In the genomic region with DNA sequence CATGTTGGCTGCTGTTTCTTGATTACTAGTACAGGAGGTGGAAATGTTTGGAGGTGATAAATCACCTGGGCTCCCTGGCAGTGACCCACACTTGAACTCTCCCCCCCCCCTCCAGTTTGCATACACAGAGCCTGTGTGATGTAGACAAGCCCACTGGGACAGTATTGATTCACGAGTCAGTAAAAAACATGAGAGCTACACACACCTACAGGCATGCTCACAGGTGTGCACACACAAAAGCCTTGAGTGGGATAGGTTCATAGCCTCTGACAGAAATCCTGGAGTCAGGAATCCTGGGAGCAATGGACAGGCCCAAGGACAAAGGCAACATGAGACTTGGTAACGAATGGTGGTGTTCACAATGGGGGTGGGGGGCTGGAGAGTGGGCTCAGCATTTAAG, we compare ENCODE assay signal across 14 mouse cellular contexts. TPM values are rescaled to one million over a fixed set of nuclear protein-coding genes. Genes with fewer than 3 reads are reported as not detected.
DNase-seq lines count a peak whose midpoint lies in the region; ATAC-seq and TF ChIP-seq lines count a peak whose summit lies in the region.
"Had no signal": no experiment of that assay in that cellular context is flagged by ENCODE, and none has a peak within 500 bp of the region (broad histone marks: within the 10 kb centered on the region; RNA-seq: fewer than 3 reads in every experiment).

No protein-coding gene starts in this region.

- no peak for TF ChIP-seq CTCF in lung, embryonic 14.5 days (IDR thresholded peaks at IDR 0.05; ENCODE audit: low read depth)

- WGBS in heart, embryonic 15.5 days: 70% methylated on average over 2 of the region's 2 CpGs
- 57% methylated on average over 2 of the region's 2 CpGs for WGBS in heart, embryonic 11.5 days (ENCODE audit: insufficient replicate concordance)
- WGBS in lung, embryonic 14.5 days: 37% methylated on average over 2 of the region's 2 CpGs
- WGBS in embryonic facial prominence, embryonic 14.5 days: 44% methylated on average over 2 of the region's 2 CpGs
- 33% methylated on average over 2 of the region's 2 CpGs for WGBS in stomach, embryonic 15.5 days

- no peaks in the 10 kb centered on the region for H3K9me3 ChIP-seq in heart, embryonic 15.5 days (replicated peaks)
- H3K9me3 ChIP-seq in heart, embryonic 11.5 days (replicated peaks; ENCODE audit: control insufficient read depth, low read length): no peaks in the 10 kb centered on the region
- no peaks in the 10 kb centered on the region for H3K9me3 ChIP-seq in lung, embryonic 14.5 days (ENCODE audit: low read depth, low read length)
- no peaks in the 10 kb centered on the region for H3K9me3 ChIP-seq in embryonic facial prominence, embryonic 14.5 days (ENCODE audit: control insufficient read depth, low read length)
- H3K9me3 ChIP-seq in stomach, embryonic 15.5 days: no peaks in the 10 kb centered on the region
- H3K9me3 ChIP-seq: forebrain, embryonic 13.5 days; liver, embryonic 13.5 days had no signal

- H3K27ac ChIP-seq in heart, embryonic 15.5 days: peak overlapping the region; percentile 42
- no peak overlapping the region for H3K27ac ChIP-seq in heart, embryonic 11.5 days (ENCODE audit: low read depth, low read length)
- H3K27ac ChIP-seq in lung, embryonic 14.5 days (ENCODE audit: low read depth): peak overlapping the region; percentile 91
- peak overlapping the region; percentile 41 for H3K27ac ChIP-seq in embryonic facial prominence, embryonic 14.5 days (replicated peaks; ENCODE audit: low read depth, low read length)
- H3K27ac ChIP-seq in stomach, embryonic 15.5 days: peak overlapping the region; percentile 80
- H3K27ac ChIP-seq: liver, embryonic 13.5 days had no signal

- no peaks in the 10 kb centered on the region for H3K27me3 ChIP-seq in heart, embryonic 15.5 days
- no peaks in the 10 kb centered on the region for H3K27me3 ChIP-seq in heart, embryonic 11.5 days (ENCODE audit: control insufficient read depth, insufficient read depth, low read length)
- no peaks in the 10 kb centered on the region for H3K27me3 ChIP-seq in lung, embryonic 14.5 days (ENCODE audit: insufficient read depth, low read length)
- no peaks in the 10 kb centered on the region for H3K27me3 ChIP-seq in embryonic facial prominence, embryonic 14.5 days (replicated peaks; ENCODE audit: control insufficient read depth, insufficient read depth, low read length)
- H3K27me3 ChIP-seq in stomach, embryonic 15.5 days (replicated peaks): no peaks in the 10 kb centered on the region
- H3K27me3 ChIP-seq: forebrain, embryonic 13.5 days; liver, embryonic 13.5 days had no signal

- ATAC-seq in heart, embryonic 15.5 days (replicated peaks; ENCODE audit: insufficient number of reproducible peaks, insufficient read depth, low FRiP score, low read depth): no peak
- ATAC-seq in heart, embryonic 11.5 days (replicated peaks; ENCODE audit: insufficient number of reproducible peaks, low FRiP score, low TSS enrichment): no peak
- no peak for ATAC-seq in lung, embryonic 14.5 days (ENCODE audit: insufficient read depth)
- no peak for ATAC-seq in embryonic facial prominence, embryonic 14.5 days (ENCODE audit: low read depth)
- peak; percentile 25; the same call in 1 of the 2 replicates for ATAC-seq in stomach, embryonic 15.5 days (ENCODE audit: insufficient read depth, low FRiP score, low read depth)
- ATAC-seq: forebrain, embryonic 13.5 days; midbrain, embryonic 16.5 days had no signal

- peaks cover 50% of the 10 kb centered on the region for H3K4me1 ChIP-seq in heart, embryonic 15.5 days (replicated peaks)
- H3K4me1 ChIP-seq in heart, embryonic 11.5 days (ENCODE audit: control insufficient read depth, insufficient read depth, low read length): peaks cover 45% of the 10 kb centered on the region
- peaks cover 28% of the 10 kb centered on the region for H3K4me1 ChIP-seq in lung, embryonic 14.5 days (ENCODE audit: insufficient read depth)
- peaks cover 50% of the 10 kb centered on the region for H3K4me1 ChIP-seq in embryonic facial prominence, embryonic 14.5 days (ENCODE audit: control insufficient read depth, insufficient read depth, low read length)
- peaks cover 52% of the 10 kb centered on the region for H3K4me1 ChIP-seq in stomach, embryonic 15.5 days

- no peak overlapping the region for H3K9ac ChIP-seq in heart, embryonic 15.5 days
- H3K9ac ChIP-seq in heart, embryonic 11.5 days (ENCODE audit: low read depth, low read length): no peak overlapping the region
- peak overlapping the region; percentile 1; the same call in 1 of the 2 replicates for H3K9ac ChIP-seq in lung, embryonic 14.5 days
- H3K9ac ChIP-seq in embryonic facial prominence, embryonic 14.5 days (ENCODE audit: low read depth, low read length): no peak overlapping the region
- no peak overlapping the region for H3K9ac ChIP-seq in stomach, embryonic 15.5 days
- H3K9ac ChIP-seq: forebrain, embryonic 13.5 days; liver, embryonic 13.5 days had no signal

- intact Hi-C loops in left cerebral cortex, postnatal 25 days (cut with DNase I): no loop called here

- DNase-seq in lung, embryonic 14.5 days: no peak
- DNase-seq in lung, postnatal 36 days: no peak
- no peak for DNase-seq in embryonic facial prominence, embryonic 14.5 days (ENCODE audit: low spot score)
- DNase-seq in left cerebral cortex, postnatal 25 days (ENCODE audit: low spot score in 2 of 2): no peak
- DNase-seq in liver: no peak
- DNase-seq: B cell, adult 2 months; cerebellum, adult 9-11 months; heart, adult 11 months; liver, embryonic 13.5 days had no signal

- no peaks in the 10 kb centered on the region for H3K36me3 ChIP-seq in heart, embryonic 15.5 days
- no peaks in the 10 kb centered on the region; the same call in 1 of the 2 replicates for H3K36me3 ChIP-seq in heart, embryonic 11.5 days (ENCODE audit: control insufficient read depth, insufficient read depth, low read length)
- H3K36me3 ChIP-seq in lung, embryonic 14.5 days (ENCODE audit: insufficient read depth): 0 out of 2 replicates have a peak, but pooled peaks cover 7% of the 10 kb centered on the region
- no peaks in the 10 kb centered on the region for H3K36me3 ChIP-seq in embryonic facial prominence, embryonic 14.5 days (ENCODE audit: control insufficient read depth, insufficient read depth, low read length)
- no peaks in the 10 kb centered on the region for H3K36me3 ChIP-seq in stomach, embryonic 15.5 days
- H3K36me3 ChIP-seq: liver, embryonic 13.5 days had no signal

- H3K4me3 ChIP-seq in heart, embryonic 15.5 days: no peak overlapping the region
- H3K4me3 ChIP-seq in heart, embryonic 11.5 days (ENCODE audit: low read depth, low read length): no peak overlapping the region
- H3K4me3 ChIP-seq in lung, embryonic 14.5 days (ENCODE audit: low read depth, low read length): no peak overlapping the region
- no peak overlapping the region for H3K4me3 ChIP-seq in embryonic facial prominence, embryonic 14.5 days (ENCODE audit: low read depth, low read length)
- no peak overlapping the region for H3K4me3 ChIP-seq in stomach, embryonic 15.5 days (replicated peaks)
- H3K4me3 ChIP-seq: forebrain, embryonic 13.5 days; liver, embryonic 13.5 days had no signal

- H3K4me2 ChIP-seq in heart, embryonic 15.5 days: no peak overlapping the region
- H3K4me2 ChIP-seq in heart, embryonic 11.5 days: no peak overlapping the region
- peak overlapping the region; percentile 21; the same call in 1 of the 2 replicates for H3K4me2 ChIP-seq in lung, embryonic 14.5 days
- peak overlapping the region; percentile 7; the same call in 1 of the 2 replicates for H3K4me2 ChIP-seq in embryonic facial prominence, embryonic 14.5 days (ENCODE audit: low read depth, low read length)
- H3K4me2 ChIP-seq in stomach, embryonic 15.5 days: no peak overlapping the region
- H3K4me2 ChIP-seq: forebrain, embryonic 13.5 days; liver, embryonic 13.5 days had no signal

RNA-seq across cellular contexts. Expression of gene Ptk7, which starts 17.1 kb away (rescaled TPM):
- polyA plus RNA-seq in heart, embryonic 15.5 days (2015; fragmentation: Nextera tagmentation; extraction: Ambion mirVana): 34.1 and 49.5 TPM in 2 replicates
- polyA plus RNA-seq in heart, embryonic 11.5 days (2014; fragmentation: Nextera tagmentation; extraction: Ambion mirVana): 18.8 and 22.8 TPM in 2 replicates
- polyA plus RNA-seq in lung, embryonic 14.5 days (2014; fragmentation: Nextera tagmentation; extraction: Ambion mirVana): 79.5 and 99.3 TPM in 2 replicates
- polyA plus RNA-seq in embryonic facial prominence, embryonic 14.5 days (2014; fragmentation: Nextera tagmentation; extraction: Ambion mirVana): 68.0 and 90.7 TPM in 2 replicates
- 87.6 and 89.8 TPM in 2 replicates for polyA plus RNA-seq in stomach, embryonic 15.5 days (2015; fragmentation: Nextera tagmentation; extraction: Ambion mirVana)
- 10 to 100 TPM in 1 of 2 experiments, 1 to 10 TPM in 1; 9.5 to 10.5 TPM for total RNA-seq in left cerebral cortex, postnatal 25 days (2021)

RNA-seq across cellular contexts. Expression of gene Klc4, which starts 33.6 kb away (rescaled TPM):
- polyA plus RNA-seq in heart, embryonic 15.5 days (2015; fragmentation: Nextera tagmentation; extraction: Ambion mirVana): 20.2 and 24.2 TPM in 2 replicates
- 16.5 and 18.0 TPM in 2 replicates for polyA plus RNA-seq in heart, embryonic 11.5 days (2014; fragmentation: Nextera tagmentation; extraction: Ambion mirVana)
- 20.2 and 21.4 TPM in 2 replicates for polyA plus RNA-seq in lung, embryonic 14.5 days (2014; fragmentation: Nextera tagmentation; extraction: Ambion mirVana)
- 15.8 and 20.3 TPM in 2 replicates for polyA plus RNA-seq in embryonic facial prominence, embryonic 14.5 days (2014; fragmentation: Nextera tagmentation; extraction: Ambion mirVana)
- polyA plus RNA-seq in stomach, embryonic 15.5 days (2015; fragmentation: Nextera tagmentation; extraction: Ambion mirVana): 38.4 and 41.4 TPM in 2 replicates
- 10 to 100 TPM; 17.8 to 20.4 TPM for total RNA-seq in left cerebral cortex, postnatal 25 days (2021)

RNA-seq across cellular contexts. Expression of gene Mrpl2, which starts 33.8 kb away (rescaled TPM):
- polyA plus RNA-seq in heart, embryonic 15.5 days (2015; fragmentation: Nextera tagmentation; extraction: Ambion mirVana): 94.3 and 102 TPM in 2 replicates
- polyA plus RNA-seq in heart, embryonic 11.5 days (2014; fragmentation: Nextera tagmentation; extraction: Ambion mirVana): 110 and 119 TPM in 2 replicates
- 113 and 114 TPM in 2 replicates for polyA plus RNA-seq in lung, embryonic 14.5 days (2014; fragmentation: Nextera tagmentation; extraction: Ambion mirVana)
- polyA plus RNA-seq in embryonic facial prominence, embryonic 14.5 days (2014; fragmentation: Nextera tagmentation; extraction: Ambion mirVana): 91.8 and 100 TPM in 2 replicates
- 112 and 126 TPM in 2 replicates for polyA plus RNA-seq in stomach, embryonic 15.5 days (2015; fragmentation: Nextera tagmentation; extraction: Ambion mirVana)
- total RNA-seq in left cerebral cortex, postnatal 25 days (2021): 10 to 100 TPM; 51.0 to 51.5 TPM

RNA-seq across cellular contexts. Expression of gene Cul7, which starts 37.9 kb away (rescaled TPM):
- polyA plus RNA-seq in heart, embryonic 15.5 days (2015; fragmentation: Nextera tagmentation; extraction: Ambion mirVana): 32.8 and 44.9 TPM in 2 replicates
- polyA plus RNA-seq in heart, embryonic 11.5 days (2014; fragmentation: Nextera tagmentation; extraction: Ambion mirVana): 33.6 and 36.2 TPM in 2 replicates
- polyA plus RNA-seq in lung, embryonic 14.5 days (2014; fragmentation: Nextera tagmentation; extraction: Ambion mirVana): 36.6 TPM in 2 replicates
- 48.5 and 50.1 TPM in 2 replicates for polyA plus RNA-seq in embryonic facial prominence, embryonic 14.5 days (2014; fragmentation: Nextera tagmentation; extraction: Ambion mirVana)
- 42.9 and 49.5 TPM in 2 replicates for polyA plus RNA-seq in stomach, embryonic 15.5 days (2015; fragmentation: Nextera tagmentation; extraction: Ambion mirVana)
- total RNA-seq in left cerebral cortex, postnatal 25 days (2021): 10 to 100 TPM; 25.6 to 27.1 TPM

RNA-seq across cellular contexts. Expression of gene Srf, which starts 56.2 kb away (rescaled TPM):
- 8.7 and 14.6 TPM in 2 replicates for polyA plus RNA-seq in heart, embryonic 15.5 days (2015; fragmentation: Nextera tagmentation; extraction: Ambion mirVana)
- polyA plus RNA-seq in heart, embryonic 11.5 days (2014; fragmentation: Nextera tagmentation; extraction: Ambion mirVana): 14.6 and 15.0 TPM in 2 replicates
- 11.4 and 15.1 TPM in 2 replicates for polyA plus RNA-seq in lung, embryonic 14.5 days (2014; fragmentation: Nextera tagmentation; extraction: Ambion mirVana)
- polyA plus RNA-seq in embryonic facial prominence, embryonic 14.5 days (2014; fragmentation: Nextera tagmentation; extraction: Ambion mirVana): 10.5 and 14.0 TPM in 2 replicates
- 8.7 and 9.4 TPM in 2 replicates for polyA plus RNA-seq in stomach, embryonic 15.5 days (2015; fragmentation: Nextera tagmentation; extraction: Ambion mirVana)
- total RNA-seq in left cerebral cortex, postnatal 25 days (2021): 10 to 100 TPM; 58.8 to 63.8 TPM

Comparison
In these comparisons a context has a peak if more than half of its experiments do, and no peak if none do; other contexts are left out.
1. H3K4me2 ChIP-seq: peak in lung, embryonic 14.5 days (single experiment) and embryonic facial prominence, embryonic 14.5 days (single experiment); none in heart, embryonic 15.5 days (single experiment), heart, embryonic 11.5 days (single experiment) and stomach, embryonic 15.5 days (single experiment).